Mouse (Mus musculus): Measurements from ENCODE around the gene Dstn.

Dstn gene

DNA sequence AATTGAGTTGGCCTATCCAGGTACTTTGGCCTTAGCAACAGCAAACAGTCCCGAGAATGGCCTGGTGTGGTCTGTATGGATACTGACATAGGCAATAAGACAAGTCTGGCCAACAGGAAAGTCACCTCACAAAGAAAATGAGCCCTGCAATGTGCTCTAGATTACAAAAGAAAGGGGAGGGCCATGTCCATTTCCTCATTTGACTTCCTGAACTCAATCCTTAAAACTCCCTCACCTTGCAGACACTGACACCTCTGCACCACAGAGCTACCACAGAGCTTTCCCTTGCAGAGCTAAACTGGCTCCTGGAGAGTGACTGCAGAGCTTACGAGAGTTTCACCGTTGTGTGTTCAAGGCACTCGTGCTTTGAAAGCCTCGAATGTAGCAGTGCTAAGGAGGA, 47.1 kb downstream of the Dstn start:
- no peak for DNase-seq

DNA sequence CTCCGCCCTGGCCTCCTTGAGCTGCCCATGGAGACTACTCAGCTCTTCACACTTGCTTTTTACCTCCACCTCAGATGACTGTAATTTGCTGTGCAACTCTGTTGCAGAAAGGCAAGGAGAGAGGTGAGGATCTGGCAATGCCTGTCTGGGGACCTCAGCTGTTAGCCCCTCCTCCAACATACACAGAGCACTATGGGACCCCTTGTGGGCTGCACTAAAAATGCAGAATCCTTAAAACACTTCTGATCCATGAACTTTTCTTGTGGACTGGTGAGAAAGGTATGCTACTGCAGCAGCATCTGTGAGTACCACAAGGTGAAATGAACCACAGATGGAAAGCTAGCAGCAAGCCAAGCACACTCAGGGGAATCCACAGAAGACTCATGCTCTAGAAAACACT, 48.2 kb downstream of the Dstn start:
- DNase-seq = no peak

- no peak for DNase-seq
These were observed 54.1 kb downstream of the Dstn start for GRCm38 (mm10) chr2:143969260-143969659.

DNA sequence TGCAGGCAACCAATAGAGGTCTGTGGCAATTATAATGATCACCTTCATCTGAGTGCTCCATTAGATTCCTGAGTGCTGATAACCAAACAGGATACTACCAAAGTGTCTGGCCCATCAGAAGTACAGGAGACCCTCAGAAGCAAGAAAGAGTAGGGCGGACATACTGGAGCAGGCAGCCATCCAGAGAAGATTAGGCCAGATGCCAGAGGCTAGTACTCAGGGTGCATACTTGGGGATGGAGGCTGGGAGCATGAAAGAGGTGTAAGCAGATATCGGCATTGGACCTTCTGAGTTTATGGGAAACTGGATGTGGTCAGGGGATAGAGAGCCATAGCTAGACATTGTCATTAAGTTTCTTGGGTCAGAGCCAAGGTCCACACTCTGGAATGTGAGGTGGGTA, 55.7 kb downstream of the Dstn start:
- DNase-seq = no peak

DNA sequence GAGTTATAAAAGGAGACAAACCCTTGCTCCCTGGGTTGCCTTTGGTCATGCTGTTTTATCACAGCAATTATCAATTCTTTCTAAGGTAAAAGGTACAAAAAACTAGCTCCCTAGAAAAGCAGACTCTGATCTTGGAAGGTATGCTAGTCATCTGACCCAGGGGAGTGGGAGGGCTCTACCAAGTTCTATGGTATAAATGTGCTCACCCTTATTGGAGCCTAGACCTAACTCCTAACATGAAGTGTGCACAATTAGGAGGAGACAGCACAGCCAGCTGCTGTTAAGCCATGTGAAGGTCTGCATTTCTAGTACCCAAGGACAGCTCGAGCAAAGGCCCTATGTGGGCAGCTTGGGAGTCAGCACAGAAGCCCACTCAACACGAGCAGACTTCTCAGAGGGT, 56.8 kb downstream of the Dstn start:
- no peak for DNase-seq

DNA sequence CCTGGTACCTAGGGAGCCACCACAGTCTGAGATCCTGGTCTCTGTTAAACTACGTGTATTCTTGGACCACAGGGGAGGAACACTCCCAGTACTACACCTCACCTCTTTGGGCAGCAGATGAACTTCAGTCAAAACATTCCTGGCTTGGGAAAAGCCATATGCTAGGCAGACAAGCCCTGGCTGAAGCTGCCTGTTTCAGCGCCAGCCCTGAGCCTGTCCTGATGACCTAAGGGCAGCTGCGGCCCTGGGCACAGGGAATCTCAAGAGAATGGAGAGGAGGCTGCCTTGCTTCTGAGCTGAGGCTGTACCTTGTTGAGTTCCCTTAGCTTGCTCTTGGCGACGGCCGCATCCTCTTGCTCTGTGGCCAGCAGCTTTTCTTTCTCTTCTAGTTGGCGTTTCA, 58.0 kb downstream of the Dstn start:
- DNase-seq = no peak

GRCm38 (mm10) chr2:143975146-143975649, 60.1 kb downstream of the Dstn start:
- no peak for DNase-seq

DNA sequence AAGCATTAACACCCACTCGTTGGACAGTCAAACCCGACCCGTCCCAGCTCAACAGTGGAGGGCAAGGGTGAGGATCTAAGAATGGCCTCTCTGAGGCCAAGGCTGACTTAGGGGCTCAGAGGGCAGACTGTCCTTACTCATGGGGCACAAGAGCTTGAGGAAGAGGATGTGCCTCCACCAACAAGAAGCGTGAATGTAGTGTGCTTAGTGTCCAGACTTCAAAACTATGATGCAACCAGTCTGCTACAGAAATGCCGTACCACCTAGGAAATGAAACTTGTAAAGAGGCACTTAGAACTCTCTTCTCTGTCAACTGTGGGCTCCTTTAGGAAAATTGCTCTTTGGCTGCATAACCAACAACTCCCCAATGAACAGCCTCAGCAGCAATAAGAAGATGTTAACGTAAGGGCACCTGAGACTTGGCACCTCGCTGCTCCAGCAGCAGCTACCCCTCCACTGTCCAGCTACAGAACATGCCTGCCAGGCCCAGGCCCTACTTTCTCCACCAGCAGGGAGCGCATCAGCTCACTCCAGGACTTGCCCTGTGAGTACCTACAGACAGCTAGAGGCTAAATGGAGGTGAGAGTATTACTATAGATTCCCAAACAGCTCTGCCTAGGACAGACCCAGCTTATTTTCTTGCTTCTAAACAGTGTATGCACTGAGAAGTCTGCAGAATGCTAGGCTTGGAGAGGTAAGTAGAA, 63.5 kb downstream of the Dstn start:
- no peak for DNase-seq

DNA sequence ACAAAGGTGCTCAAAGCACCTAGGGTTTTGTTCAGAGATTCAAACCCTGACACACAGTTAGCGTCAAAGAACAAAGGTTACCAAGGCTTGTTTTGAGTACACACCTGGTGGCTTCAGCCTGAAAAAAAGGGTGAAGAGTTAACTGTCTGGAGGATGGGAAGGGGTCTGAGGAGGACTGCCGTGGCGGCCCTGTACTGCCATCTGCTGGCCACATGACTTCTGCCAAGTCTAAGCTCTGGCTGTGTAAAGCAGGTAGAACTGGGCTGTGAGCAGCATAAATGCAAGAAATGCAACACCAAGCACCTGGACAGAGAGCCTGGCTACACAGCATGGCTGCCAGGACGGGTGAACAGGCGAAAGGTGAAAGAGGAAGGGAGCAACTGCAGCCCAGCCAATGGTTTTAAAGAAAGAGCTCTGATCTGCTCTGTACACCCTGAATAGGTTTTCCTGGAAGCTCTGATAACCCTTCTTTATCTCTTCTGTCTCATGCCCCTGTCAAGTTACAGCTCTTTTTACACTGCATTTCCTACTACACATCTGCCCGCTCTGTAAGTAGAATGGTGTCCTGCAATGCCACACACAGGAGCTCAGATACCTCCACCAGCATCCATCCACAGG, 65.8 kb downstream of the Dstn start:
- DNase-seq = peak; percentile 86

- no peak for DNase-seq
These were observed 67.0 kb downstream of the Dstn start for GRCm38 (mm10) chr2:143982152-143982551.

DNA sequence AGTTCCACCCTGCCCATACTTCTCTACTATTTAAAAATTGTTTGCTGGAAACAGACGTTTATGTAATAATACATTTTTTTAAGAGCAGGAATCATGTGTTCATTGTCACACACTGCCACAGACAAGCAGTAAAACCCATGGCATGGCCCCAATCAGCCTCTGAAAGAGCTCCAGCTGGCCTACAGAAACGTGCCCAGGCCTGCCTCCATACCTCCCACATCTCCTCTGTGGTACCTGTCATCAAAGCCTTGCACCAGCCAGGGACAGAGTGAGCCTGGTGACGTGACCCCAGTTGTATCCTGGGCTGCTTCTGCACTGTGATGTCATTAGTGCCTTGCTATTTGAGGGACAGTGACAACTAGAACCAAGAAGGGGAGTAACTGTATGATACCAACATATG, 67.8 kb downstream of the Dstn start:
- DNase-seq = no peak

- DNase-seq = no peak
These were observed 68.4 kb downstream of the Dstn start for GRCm38 (mm10) chr2:143983482-143983881.

- no peak for DNase-seq
These were observed 72.4 kb downstream of the Dstn start for GRCm38 (mm10) chr2:143987485-143987884.

- no peak for DNase-seq
These were observed 72.9 kb downstream of the Dstn start for GRCm38 (mm10) chr2:143988016-143988415.

- no peak for DNase-seq
These were observed 75.9 kb downstream of the Dstn start for GRCm38 (mm10) chr2:143990997-143991396.

- DNase-seq = no peak
These were observed 77.0 kb downstream of the Dstn start for GRCm38 (mm10) chr2:143991964-143992672.

Measured in right cerebral cortex, postnatal 14 days (tissue).